Mouse (Mus musculus): ENCODE measurements around the gene Hoxd8. TPM values are rescaled to one million over a fixed set of nuclear protein-coding genes. Genes with fewer than 3 reads are reported as not detected.

The Hoxd8 gene
- polyA plus RNA-seq, 1 experiment from 2014 or later: not detected

- 9% methylated on average over 29 of the region's 31 CpGs for WGBS (ENCODE audit: missing documents)
Measured at GRCm38 (mm10) chr2:74687698-74688555, 16.5 kb upstream of the Hoxd8 start.

GRCm38 (mm10) chr2:74688795-74689573 lies 15.4 kb upstream of the Hoxd8 start:
- H3K4me3 ChIP-seq (ENCODE audit: inconsistent target): no peak overlapping the region
- 13% methylated on average over 12 of the region's 12 CpGs for WGBS (ENCODE audit: missing documents)
- H3K27ac ChIP-seq: no peak overlapping the region

More at GRCm38 (mm10) chr2:74687698-74688555, 16.5 kb upstream of the Hoxd8 start:
- Histone ChIP-seq H3K27ac (no peak overlapping the region), H3K36me3 (ENCODE audit: inconsistent target) (no peaks in the 10 kb centered on the region), H3K79me2 (ENCODE audit: inconsistent target) (no peaks in the 10 kb centered on the region), H3K4me3 (ENCODE audit: inconsistent target) (no peak overlapping the region)

DNA sequence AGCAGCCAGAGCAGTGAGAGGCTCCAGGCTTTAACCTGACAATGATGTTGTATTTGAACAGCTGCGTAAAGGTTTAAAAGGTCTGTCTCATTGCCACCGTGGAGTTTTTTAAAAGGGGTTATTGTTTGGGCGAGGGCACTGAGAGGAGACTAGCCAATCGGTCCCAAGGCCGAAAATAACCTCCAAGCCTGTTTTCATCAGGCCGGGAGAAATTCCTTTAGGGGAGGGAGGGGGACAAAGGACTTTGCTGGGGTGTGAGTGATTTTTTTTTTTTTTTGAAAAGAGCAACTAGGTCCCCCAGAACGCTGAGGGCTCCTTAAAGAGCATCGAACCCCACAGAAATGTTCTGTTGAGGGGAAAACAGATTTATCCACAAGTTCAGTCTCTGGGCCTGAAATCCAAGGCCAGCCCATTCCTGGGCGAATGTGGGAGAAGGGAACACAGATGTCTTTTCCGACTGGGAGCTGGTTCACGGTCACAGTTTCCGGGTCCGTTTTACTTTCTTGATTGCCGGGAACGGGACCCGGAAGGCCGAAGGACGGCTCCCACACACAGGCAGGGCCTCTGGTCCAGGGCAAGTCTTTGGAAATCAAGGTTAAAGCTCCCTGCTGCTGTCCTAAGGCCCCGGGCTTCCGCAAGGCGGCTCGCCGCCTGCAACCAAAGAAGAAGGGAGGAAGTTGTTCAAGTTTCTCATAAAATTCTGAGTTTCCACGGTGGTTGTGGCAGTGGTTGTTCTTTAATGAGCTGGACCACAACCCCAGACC lies 14.7 kb upstream of the Hoxd8 start:
- Histone ChIP-seq H3K36me3 (ENCODE audit: inconsistent target) (no peaks in the 10 kb centered on the region), H3K79me2 (ENCODE audit: inconsistent target) (no peaks in the 10 kb centered on the region), H3K27ac (no peak overlapping the region), H3K4me3 (ENCODE audit: inconsistent target) (no peak overlapping the region)
- WGBS (ENCODE audit: missing documents): 5% methylated on average over 24 of the region's 24 CpGs

More at GRCm38 (mm10) chr2:74688795-74689573, 15.4 kb upstream of the Hoxd8 start:
- no peaks in the 10 kb centered on the region for H3K36me3 ChIP-seq (ENCODE audit: inconsistent target)
- H3K79me2 ChIP-seq (ENCODE audit: inconsistent target): no peaks in the 10 kb centered on the region

DNA sequence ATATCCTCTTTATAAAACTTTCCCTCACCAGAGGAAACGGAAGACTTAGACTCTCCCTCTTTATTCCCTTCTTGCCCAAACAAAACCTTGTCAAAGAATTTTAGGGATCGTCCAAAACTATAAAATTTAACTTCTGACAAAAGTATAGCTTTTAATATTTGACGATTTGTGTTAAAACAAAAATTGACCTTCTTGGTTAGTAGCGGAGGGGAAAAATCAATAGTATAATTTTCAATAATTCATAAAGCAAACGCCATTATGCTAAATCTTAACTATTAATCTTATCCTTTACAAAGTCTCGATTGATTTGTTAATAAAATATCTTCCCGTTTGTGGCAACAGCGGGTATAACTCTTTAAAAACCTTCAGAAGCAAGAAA lies 14.1 kb upstream of the Hoxd8 start:
- no peak overlapping the region for H3K27ac ChIP-seq
- H3K36me3 ChIP-seq (ENCODE audit: inconsistent target): no peaks in the 10 kb centered on the region
- H3K4me3 ChIP-seq (ENCODE audit: inconsistent target): no peak overlapping the region
- H3K79me2 ChIP-seq (ENCODE audit: inconsistent target): no peaks in the 10 kb centered on the region
- WGBS (ENCODE audit: missing documents): 12% methylated on average over 8 of the region's 8 CpGs

DNA sequence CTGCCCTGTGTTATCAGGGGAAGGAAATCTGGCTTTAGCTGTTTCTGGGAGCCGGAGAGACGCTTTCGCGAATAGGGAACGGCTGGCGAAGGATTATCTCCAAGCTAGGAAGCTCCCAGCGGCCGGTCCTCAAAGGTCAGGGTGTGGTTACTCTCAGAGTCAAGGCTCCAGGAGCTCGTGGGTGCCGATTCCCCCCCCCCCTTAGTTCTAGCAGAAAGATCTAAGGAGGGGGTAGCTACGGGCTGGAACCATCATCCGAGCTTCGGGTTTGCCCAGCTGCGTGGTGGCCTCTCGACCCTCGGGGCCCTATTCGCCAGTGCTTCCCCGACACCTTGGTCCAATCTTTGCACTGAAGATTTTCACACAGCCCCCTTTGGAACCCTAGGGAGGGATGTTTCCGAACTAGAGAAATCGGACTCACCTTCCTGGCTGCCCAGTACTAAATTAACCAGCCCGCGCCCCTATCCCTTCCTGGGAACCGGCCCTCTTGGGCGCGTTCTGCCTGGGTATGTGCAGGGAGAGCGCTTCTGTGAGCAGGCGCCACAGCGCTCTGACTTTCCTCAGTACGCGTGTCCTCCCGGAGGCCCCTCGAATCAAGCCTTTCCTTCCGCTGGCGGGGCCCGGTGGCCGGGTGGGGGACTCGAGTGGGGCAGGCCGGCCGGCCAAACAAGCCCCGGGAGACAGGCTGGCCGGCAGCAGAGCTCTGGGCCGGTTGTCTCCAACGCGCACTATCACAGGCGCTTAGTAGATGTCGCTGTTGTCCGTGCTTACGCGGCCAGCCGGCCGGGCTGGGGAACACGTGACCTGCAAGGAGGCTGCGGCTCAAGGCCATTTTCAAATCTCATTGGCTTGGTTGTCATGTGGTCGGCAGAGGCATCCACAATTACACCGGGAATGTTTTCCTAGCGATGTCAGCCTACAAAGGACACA lies 13.1 kb upstream of the Hoxd8 start, which contains the start of gene Hoxd10:
Gene Hoxd10 (plus strand): TSS at position 903 of the 930 bp plus-strand sequence.
- no peak within 1 kb of the TSS for H3K27ac ChIP-seq
- H3K36me3 ChIP-seq (ENCODE audit: inconsistent target): no peaks in the 10 kb centered on the region
- WGBS (ENCODE audit: missing documents): 10% methylated on average over 56 of the region's 56 CpGs
- H3K79me2 ChIP-seq (ENCODE audit: inconsistent target): no peaks in the 10 kb centered on the region
- H3K4me3 ChIP-seq (ENCODE audit: inconsistent target): no peak within 1 kb of the TSS

DNA sequence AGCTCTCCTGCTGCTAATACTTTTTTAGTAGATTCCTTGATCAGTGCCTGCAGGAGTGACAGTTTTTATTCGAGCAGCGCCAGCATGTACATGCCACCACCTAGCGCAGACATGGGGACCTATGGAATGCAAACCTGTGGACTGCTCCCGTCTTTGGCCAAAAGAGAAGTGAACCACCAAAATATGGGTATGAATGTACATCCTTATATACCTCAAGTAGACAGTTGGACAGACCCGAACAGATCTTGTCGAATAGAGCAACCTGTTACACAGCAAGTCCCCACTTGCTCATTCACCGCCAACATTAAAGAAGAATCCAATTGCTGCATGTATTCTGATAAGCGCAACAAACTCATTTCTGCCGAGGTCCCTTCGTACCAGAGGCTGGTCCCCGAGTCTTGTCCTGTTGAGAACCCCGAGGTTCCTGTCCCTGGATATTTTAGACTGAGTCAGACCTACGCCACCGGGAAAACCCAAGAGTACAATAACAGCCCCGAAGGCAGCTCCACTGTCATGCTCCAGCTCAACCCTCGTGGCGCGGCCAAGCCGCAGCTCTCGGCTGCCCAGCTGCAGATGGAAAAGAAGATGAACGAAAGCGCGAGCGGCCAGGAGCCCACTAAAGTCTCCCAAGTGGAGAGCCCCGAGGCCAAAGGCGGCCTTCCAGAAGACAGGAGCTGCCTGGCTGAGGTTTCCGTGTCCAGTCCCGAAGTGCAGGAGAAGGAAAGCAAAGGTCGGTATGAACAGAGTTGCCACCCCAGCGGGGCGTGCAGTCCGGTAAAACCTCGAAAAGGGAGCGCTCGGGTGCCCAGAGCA lies 12.2 kb upstream of the Hoxd8 start:
- Histone ChIP-seq H3K79me2 (ENCODE audit: inconsistent target) (no peaks in the 10 kb centered on the region), H3K4me3 (ENCODE audit: inconsistent target) (no peak overlapping the region), H3K27ac (no peak overlapping the region), H3K36me3 (ENCODE audit: inconsistent target) (no peaks in the 10 kb centered on the region)
- 8% methylated on average over 35 of the region's 35 CpGs for WGBS (ENCODE audit: missing documents)

- no peaks in the 10 kb centered on the region for H3K79me2 ChIP-seq (ENCODE audit: inconsistent target)
- no peak overlapping the region for H3K27ac ChIP-seq
- WGBS (ENCODE audit: missing documents): 7% methylated on average over 19 of the region's 20 CpGs
- no peaks in the 10 kb centered on the region for H3K36me3 ChIP-seq (ENCODE audit: inconsistent target)
- H3K4me3 ChIP-seq (ENCODE audit: inconsistent target): no peak overlapping the region
Measured at GRCm38 (mm10) chr2:74692808-74693431, 11.5 kb upstream of the Hoxd8 start.

DNA sequence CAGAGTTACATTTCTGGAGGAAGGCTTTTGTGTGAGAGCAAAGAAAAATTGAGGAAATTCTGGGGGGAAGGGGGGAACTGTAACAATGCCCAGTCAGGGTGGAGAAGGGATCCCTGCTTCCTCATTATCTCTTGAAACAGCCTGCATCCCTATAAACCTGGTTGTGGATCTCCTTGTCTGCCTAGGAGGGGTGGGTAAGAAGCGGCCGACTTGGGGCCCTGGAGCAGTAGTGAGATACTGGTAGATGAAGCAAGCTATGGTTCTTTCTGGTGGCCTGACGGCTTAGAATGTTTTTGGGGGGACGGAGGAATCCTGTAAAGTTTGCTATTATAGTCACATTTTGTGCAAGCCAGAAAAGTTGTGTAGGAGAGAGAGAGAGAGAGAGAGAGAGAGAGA lies 11.0 kb upstream of the Hoxd8 start:
- WGBS (ENCODE audit: missing documents): 6% methylated on average over 2 of the region's 4 CpGs
- Histone ChIP-seq H3K27ac (no peak overlapping the region), H3K4me3 (ENCODE audit: inconsistent target) (no peak overlapping the region), H3K79me2 (ENCODE audit: inconsistent target) (no peaks in the 10 kb centered on the region), H3K36me3 (ENCODE audit: inconsistent target) (no peaks in the 10 kb centered on the region)

- Histone ChIP-seq H3K36me3 (ENCODE audit: inconsistent target) (no peaks in the 10 kb centered on the region), H3K4me3 (ENCODE audit: inconsistent target) (no peak overlapping the region), H3K27ac (no peak overlapping the region), H3K79me2 (ENCODE audit: inconsistent target) (no peaks in the 10 kb centered on the region)
- 12% methylated on average over 16 of the region's 16 CpGs for WGBS (ENCODE audit: missing documents)
Measured at GRCm38 (mm10) chr2:74694066-74694465, 10.3 kb upstream of the Hoxd8 start.

GRCm38 (mm10) chr2:74695383-74695782 lies 9.0 kb upstream of the Hoxd8 start:
- H3K36me3 ChIP-seq (ENCODE audit: inconsistent target): no peaks in the 10 kb centered on the region
- no peak overlapping the region for H3K4me3 ChIP-seq (ENCODE audit: inconsistent target)
- 50% methylated on average over 1 of the region's 1 CpGs for WGBS (ENCODE audit: missing documents)

GRCm38 (mm10) chr2:74695813-74696430 lies 8.5 kb upstream of the Hoxd8 start:
- WGBS (ENCODE audit: missing documents): 25% methylated on average over 7 of the region's 7 CpGs
- Histone ChIP-seq H3K27ac (no peak overlapping the region), H3K79me2 (ENCODE audit: inconsistent target) (no peaks in the 10 kb centered on the region), H3K36me3 (ENCODE audit: inconsistent target) (no peaks in the 10 kb centered on the region), H3K4me3 (ENCODE audit: inconsistent target) (no peak overlapping the region)

More at GRCm38 (mm10) chr2:74695383-74695782, 9.0 kb upstream of the Hoxd8 start:
- Histone ChIP-seq H3K79me2 (ENCODE audit: inconsistent target) (no peaks in the 10 kb centered on the region), H3K27ac (no peak overlapping the region)

Measured in macrophage (primary cell).